Mouse (Mus musculus): ENCODE data around the gene Mgat4b.
"Not testable (repeated sequence)": the region's sequence is repeated elsewhere in the genome, so short reads cannot be mapped to it uniquely, and the experiment has no call there.

The Mgat4b gene

DNA sequence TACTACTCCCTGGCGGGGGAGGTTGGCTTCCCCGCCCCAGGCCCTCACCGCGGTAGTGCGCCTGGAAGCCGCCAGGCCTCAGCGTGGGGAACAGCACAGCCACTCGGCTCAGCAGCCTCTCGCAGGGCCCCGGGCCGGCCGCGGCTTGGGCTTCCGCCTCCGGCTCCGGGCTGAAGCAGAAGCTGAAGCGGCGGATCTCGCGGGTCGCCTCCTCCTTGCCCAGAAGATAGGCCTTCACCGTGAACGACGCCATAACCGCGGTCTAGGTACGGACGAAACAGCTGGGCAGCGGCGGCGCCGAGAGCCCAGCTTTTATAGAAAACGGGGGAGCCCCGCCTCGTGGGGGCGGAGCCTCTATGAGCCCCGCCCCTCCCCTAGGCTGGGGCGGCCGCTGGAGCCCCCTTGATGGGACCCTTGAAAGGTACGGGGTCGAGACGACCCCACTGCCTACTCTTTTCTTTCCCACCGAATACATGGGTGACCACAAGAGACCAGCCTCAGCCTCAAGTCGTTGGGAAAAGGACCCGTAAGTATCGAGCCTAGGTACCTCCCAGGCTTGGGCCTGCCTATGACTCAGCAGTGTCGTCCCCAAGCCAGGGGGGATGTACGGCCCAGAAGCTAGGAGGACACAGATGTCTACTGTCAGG is at the start of gene Mgat4b, which contains the start of gene Sqstm1:
Gene Mgat4b, plus strand, starts transcription at position 386 of the 647 bp plus-strand sequence.
Gene Sqstm1, minus strand, starts transcription at position 323 of the 647 bp plus-strand sequence.
- DNase-seq (ENCODE audit: low read depth, low spot score) = no peak

DNA sequence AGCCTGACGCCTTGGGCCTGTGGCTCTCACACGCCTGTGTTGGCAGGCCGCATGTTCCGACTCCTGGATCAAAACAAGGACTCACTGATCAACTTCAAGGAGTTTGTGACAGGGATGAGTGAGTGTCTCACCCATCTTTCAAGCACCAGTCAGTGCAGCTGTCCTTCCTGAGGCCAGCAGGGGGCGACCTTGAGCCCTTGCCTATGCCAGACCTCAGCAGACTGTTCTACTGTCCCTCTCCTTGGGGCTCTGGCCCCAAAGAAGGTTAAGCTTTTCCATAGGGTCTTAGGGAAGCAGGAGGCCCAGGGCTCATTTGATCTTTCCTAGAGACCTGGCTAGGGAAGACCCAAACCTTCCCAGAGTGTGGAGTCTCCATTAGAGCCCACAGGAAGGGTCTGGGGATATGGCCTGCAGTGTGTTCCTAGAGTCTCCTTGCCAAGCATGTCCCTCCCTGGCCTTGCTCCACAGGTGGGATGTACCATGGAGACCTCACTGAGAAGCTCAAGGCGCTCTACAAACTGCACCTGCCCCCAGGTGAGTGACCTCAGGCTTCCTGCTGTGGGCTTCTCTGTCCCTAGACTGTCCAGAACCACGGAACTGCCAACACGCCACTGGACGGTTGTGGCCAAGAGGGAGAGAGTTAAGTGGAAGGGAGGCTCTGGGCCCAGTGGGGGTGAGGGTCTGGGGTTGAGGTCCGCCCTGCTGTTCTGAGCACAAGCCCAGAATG is 48.9 kb upstream of the Mgat4b start:
- peak; percentile 8 for DNase-seq (ENCODE audit: low read depth, low spot score)

DNA sequence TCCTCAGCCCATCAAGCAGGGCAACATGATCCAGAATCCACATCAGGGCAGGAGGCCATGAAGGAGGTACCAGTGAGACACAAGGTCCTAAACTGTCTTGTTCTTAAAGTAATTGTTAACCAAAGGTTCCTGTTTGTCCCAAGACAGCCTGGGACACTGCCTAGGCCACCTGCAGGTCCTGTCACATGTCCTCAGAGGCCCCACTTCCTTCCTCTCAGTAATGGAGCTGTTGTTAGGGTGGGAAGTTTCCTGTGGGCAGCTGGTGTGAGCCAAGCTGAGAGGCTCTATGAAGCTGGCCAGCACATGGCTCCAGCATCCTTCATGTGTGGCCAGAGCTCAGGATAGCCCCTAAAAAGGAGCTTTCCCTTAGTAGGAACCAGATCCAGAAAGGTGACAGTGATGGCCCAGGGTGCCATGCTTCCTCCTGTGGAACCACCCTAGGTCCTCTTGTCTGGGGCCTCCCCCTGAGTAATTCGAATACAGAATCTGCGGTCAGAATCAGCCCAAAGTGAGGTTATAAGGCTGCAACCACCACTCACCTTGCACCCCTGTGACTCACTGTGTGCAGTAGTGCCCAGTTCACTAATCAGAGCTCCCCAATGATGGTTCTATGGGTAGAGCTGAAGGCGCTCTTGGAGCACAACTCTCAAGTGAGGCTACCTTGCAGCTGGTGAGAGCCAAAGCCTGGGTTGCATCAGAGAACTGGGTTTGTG is 48.2 kb upstream of the Mgat4b start:
- no peak for DNase-seq (ENCODE audit: low read depth, low spot score)

DNA sequence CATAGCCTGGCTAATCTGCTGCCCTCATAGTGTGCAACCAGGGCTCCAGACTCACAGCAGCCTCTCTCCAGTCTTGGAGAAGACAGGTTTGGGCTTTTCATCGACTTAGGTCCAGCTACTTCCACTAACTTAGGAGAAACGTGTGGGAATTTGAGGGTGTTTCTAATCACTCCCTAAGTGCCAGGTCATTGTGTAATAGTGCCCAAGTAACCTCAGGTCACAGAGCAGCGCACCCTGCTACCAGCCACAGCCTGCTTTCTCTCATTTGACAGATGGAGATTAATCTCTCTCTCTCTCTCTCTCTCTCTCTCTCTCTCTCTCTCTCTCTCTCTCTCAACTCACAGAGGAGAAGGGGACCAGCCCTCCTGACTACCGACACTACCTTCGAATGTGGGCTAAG is 42.3 kb upstream of the Mgat4b start:
- no peak for DNase-seq (ENCODE audit: low read depth, low spot score)

DNA sequence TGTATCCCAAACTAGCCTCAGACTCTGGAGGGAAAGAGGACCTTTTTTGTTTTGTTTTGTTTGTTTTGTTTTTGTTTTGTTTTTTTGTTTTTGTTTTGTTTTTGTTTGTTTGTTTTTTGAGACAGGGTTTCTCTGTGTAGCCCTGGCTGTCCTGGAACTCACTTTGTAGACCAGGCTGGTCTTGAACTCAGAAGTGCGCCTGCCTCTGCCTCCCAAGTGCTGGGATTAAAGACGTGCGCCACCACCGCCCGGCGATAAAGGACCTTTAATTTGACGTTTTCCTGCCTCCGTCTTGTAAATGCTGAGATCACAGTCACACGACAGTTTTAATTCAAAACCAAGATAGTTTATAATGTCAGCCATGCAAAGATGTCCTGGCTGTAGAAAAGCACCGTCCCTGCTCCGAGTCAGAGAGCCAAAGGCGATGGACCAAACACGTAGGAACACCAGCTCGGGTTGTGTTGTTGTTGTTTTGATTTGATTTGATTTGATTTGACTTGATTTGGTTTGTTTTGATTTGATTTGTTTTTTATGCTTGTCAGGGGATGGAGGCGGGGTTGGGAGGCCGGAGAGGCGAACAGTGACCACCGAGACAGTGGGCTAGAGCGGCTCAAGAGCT is 36.5 kb upstream of the Mgat4b start, which contains the start of gene Mrnip:
Gene Mrnip, plus strand, starts transcription at position 334 of the 619 bp plus-strand sequence.
- DNase-seq (ENCODE audit: low read depth, low spot score) = not testable (repeated sequence)

DNA sequence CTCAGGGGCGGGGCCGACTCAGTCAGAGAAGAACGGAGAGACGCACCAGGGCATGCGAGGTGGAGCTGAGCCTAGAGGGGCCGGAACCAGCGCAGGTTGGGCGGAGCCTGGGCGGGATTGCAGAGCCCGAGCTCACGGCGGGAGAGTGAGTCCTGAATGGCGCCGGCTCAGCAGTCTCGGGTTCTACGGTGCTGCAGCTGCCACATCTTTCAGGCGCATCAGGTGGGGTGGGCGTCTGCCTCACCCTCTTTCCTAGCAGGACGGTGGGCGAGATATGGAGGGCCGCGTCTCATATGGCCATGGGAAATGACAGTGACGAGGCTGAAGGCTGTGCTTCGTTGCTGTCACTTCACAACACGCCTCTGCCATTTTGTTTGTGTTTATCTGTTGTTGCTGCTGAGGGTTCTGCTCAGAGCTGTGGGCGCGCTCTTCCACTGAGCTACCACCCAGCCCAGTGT is 35.9 kb upstream of the Mgat4b start:
- peak; percentile 96 for DNase-seq (ENCODE audit: low read depth, low spot score)

DNA sequence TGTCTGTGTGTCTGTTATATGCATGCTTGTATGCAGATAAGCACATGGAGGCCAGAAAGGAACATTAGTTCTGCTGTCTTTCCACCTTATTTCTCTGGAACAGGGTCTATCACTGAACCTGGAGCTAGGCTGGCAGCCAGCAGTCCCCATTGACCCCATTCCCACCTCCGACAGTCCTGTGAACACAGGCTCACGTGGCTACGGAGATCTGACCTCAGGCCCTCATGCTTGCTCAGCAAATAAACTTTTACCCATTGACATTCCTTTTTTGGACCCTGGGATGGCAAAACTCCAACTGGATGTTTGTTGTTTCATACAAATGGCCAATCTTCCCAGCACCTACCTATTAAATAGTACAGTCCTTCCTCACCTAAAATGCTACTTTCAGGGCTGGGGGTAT is 34.3 kb upstream of the Mgat4b start:
- DNase-seq (ENCODE audit: low read depth, low spot score) = no peak

DNA sequence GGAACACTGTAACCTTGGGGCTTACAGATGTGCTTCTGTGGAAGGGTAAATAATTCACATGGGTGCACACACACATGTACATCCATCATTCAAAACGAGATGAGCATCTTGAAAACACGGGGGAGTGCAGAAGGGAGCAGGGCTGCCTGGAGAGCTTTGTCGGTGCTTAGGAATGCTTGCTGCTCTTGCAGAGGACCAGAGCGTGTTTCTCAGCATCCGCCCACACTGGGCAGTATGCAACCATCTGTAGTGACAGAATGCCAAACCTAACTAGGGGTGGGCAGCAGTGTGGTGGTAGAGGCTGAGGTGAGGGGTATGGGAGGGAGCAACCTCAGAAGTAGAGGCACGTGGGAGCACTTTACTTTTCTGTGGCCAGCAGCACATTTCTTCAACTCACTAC is 33.6 kb upstream of the Mgat4b start:
- no peak for DNase-seq (ENCODE audit: low read depth, low spot score)

DNA sequence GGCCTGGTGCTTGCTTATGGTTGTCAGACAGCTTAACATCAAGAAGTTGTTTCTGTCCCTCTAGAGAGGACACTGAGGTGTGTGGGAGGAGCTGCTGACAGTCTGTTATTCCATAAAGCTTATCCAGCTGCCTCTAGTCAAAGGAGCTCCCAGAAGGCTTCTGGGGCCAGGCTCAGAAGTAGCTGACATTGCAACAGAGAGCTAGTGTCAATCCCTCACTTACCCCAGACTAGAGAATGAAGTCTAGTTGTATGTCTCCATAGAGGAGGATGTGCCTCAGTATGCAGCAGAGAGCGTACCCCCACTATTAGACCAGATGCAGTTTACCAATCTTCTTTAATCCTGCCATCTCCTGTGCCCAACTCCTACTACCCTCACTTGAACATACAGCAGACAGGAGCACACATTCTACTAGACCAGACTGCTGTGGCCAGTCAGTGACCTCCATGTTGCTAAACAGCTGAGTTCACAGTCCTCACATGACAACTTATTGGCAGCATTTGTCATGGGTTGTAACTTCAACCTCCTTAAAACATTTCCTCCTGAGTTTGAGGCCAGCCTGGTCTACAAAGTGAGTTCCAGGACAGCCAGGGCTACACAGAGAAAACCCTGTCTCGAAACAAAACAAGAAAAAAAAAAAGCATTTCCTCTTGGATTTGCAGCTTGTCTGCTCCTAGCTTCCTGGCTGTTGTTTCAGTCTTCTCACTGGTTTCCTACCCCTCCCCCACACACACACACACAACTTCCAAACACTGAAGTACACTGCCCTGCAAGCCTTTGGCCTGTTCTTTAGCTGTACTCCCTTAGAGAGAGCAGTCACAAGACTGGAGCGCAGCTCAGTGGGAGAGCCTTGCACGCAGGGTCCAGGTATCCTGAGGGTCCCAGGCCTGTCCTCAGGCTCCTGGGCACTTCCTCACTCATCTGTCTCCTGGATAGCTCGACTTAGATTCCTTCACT is 31.9 kb upstream of the Mgat4b start:
- no peak for DNase-seq (ENCODE audit: low read depth, low spot score)

DNA sequence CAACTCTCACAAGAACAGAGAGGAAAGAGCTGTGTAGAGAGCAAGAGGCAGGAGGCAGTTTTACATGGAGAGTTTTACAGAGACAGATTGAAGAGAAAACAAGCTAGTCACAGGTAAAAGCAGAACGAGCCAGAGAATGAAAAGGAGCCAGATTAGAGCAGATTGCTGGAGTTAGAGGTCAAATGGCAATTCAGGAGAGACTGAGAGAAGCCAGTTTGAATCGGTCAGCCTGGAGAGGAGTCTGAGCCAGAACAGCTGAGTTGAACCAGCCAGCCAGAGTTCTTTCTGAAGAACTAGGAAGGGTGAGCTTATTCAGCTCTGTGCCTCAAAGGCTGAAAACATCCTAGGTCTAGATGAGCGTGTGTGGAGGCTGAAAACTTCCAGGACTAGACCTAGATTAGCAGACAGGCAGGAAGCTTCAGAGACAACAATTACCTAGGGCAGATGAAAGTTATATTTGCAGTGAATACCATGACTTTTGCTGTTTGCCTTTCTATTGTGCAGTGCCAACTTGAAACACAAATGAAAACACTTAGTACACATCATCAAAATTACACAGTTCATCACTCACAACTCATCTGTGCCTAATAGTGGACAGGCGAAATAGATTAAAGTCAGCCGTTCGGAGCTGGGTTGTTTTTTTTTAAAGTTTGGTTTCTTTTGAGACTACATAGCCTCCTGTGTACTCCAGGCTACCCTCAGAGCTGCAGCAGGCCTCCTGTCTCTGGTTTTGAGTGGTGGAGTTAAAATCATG is 30.0 kb upstream of the Mgat4b start:
- DNase-seq (ENCODE audit: low read depth, low spot score) = no peak

DNA sequence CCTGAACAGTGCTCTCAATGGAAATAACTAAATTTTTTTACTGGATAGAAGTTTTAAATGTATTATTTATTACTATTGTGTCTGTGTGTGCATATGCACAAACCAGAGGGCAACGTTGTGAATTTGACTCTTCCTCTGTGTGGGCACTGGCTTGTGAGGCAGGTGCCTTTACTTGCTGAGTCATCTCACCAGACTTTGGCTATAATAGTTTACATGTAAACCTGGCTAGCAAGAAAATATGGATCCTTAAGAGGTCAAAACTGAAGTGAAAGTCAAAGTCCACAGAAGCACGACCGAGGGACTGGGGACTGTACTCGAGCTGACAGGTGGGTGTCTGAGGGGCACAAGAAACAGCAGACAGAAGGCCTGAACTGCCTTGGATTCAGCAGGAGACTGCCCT is 28.0 kb upstream of the Mgat4b start:
- DNase-seq (ENCODE audit: low read depth, low spot score) = no peak

DNA sequence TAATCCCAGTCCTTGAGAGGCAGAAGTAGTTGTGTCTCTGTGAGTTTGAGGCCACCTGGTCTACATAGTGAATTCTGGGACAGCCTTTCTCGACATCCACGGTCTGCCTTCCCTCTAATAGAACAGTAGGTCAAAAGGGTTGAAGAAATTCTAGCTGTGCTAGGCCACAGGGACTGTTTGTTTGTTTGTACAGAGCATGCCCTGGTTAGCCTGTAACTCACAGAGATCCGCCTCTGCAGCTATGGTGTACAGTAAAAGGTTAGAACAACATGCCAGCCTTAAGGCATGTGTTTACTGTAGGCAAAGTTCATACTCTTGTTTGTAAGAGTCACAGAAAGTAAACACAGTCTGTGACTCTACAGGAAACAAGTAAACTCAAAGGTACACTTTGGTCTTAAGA is 25.9 kb upstream of the Mgat4b start:
- DNase-seq (ENCODE audit: low read depth, low spot score) = no peak

DNA sequence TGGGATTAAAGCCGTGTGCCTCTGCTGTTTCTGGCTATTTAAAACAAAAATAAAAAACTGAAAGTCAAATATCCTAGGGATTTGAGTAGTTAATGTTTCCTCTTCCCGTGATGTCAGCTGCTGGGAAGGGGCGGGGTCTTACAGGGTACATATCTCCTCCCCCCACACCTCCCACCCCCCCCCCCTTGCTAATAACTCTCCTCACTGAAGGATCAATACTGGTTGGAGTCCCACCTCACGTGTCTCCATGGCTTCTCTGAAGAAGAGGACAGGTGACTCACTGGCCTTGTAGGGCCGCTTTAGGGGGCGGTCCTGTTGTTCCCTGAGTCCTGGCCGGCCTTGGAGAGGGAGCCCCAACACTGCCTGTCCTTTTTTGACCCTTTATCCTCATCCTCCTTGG is 22.0 kb upstream of the Mgat4b start:
- DNase-seq (ENCODE audit: low read depth, low spot score) = no peak

DNA sequence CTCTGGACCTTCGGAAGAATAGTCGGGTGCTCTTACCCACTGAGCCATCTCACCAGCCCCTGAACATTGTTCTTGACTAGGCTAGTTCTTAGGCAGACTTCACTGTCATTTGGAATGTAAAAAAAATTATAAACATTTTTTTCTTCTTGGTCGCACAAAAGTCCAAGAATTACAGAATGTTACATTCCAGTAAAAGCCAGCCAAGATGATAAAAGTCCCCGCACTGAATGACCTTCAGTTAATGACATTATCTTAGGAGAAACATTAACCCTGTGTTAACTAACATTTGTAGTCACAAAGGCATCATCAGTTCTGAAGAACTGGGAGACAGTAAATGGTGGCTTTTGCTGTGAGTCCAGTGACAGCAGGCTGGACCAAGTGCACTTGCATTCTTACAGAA is 20.3 kb upstream of the Mgat4b start:
- no peak for DNase-seq (ENCODE audit: low read depth, low spot score)

DNA sequence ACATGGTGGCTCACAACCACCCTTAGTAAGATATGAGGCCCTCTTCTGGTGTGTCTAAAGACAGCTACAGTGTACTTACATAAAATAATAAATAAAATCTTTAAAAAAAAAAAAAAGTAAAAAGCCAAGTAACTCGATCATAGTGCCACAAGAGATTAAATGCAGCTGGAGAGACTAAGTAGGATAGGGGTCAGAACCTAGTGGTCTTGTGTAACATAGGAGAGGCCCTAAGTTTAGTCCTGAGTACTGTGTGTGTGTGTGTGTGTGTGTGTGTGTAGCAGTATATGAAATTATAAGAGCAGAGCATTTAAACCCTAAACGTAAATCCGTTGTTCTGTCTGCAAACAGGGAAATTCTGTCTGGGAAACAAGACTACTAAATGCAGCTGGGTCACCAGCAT is 18.4 kb upstream of the Mgat4b start:
- no peak for DNase-seq (ENCODE audit: low read depth, low spot score)

DNA sequence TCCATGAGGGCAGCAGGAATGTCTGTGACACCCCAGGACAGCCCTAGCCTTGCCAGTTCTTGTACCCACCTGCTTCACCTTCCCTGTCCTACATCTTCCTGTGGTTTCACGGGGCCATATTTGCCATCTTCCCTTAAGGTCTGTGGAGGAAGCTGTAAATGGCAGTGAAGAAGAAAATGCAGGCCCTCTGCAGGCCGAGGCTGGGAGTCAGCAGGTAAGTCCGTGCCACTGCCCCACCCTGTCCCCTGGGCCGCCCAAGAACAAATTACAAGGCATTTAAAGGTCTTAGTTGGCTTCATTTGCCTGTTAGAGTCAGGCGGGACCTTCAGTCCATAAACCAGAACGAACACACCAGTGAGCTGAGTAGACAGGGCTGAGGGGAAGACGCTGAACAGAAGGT is 16.6 kb upstream of the Mgat4b start:
- no peak for DNase-seq (ENCODE audit: low read depth, low spot score)

DNA sequence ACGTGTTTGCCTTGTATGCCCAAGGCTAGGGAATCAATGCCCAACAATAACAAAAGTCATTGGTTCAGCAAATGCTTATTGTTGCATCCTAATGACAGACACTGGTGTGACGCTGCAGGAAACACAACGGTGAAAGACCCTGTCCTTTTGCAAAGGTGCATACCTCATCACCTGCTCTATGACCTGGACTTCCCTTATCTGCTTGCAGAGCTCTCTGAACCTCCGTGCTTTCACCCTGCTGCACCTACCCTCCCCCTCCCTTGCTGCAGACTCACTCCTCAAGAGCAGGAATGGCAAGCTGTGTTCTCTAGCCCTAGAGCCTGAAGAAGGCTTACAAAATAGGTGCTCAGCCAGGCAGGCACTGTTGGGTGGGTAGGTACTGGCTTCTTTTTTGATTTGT is 15.9 kb upstream of the Mgat4b start:
- no peak for DNase-seq (ENCODE audit: low read depth, low spot score)

DNA sequence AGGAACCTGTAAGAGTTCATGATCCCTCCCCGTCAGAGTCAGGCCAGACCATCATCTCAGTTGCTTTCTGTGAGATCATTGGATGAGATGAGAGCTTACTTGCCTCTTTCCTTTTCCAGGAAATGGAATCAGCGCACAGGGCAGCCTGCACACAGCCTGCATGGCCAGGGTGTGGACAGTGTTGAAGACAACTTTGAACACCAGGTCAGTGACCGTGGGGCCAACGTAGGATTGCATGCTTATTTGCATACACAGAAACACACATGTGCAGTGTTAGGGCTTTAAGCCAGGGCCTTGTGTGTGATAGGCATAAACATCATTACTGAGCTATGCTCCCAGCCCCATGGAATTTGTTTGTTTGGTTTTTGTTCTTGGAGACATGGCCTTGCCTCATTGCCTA is 13.2 kb upstream of the Mgat4b start:
- DNase-seq (ENCODE audit: low read depth, low spot score) = no peak

DNA sequence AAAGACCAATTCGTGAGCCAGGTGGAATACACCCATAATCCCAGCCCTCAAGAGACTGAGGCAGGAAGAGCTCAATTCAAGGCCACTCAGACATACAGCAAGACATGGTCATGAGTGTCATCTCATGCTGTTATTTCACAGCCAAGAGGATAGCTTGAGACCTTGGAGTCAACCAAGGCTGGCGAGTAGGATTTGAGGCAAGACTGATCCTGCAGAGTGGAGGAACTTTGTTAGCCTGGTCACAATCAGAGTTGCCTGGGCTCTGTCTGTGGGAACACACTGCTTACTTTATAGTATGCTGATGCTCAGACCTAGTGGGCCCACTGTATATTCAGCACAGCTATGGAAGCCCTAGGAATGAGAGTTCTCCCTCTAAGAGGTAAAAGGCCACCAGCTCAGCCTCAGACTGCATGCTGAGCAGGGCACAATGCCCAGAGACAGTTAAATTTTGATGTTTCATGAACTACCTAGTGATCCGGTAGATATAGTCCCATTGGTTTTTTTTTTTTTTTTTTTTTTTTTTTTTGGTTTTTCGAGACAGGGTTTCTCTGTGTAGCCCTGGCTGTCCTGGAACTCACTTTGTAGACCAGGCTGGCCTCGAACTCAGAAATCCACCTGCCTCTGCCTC is 12.4 kb upstream of the Mgat4b start:
- no peak for DNase-seq (ENCODE audit: low read depth, low spot score)

DNA sequence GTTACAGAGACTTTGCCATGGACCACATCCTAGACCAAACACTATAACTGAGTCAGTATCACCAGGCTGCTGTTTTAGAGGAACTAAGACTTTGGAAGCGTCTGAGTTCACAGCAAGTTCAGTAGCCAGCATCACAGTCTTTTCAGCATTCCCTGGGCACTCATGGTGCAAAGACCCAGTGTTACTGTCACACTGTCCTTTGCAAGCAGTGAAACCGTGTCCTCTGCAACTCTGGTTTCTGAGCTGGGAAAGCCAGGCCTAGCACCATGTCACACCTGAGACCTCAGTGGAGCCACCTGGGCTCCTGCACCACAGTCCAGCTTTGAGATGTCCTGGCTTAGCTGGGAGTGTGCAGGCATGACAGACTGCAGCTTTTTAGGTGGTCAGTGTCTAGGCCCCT is 11.8 kb upstream of the Mgat4b start:
- DNase-seq (ENCODE audit: low read depth, low spot score) = no peak
